Mouse (Mus musculus): ENCODE results near the gene Kcns3.
"Not testable (repeated sequence)": the region's sequence is repeated elsewhere in the genome, so short reads cannot be mapped to it uniquely, and the experiment has no call there.

GRCm38 (mm10) chr12:11052676-11053075 lies 98.2 kb downstream of the Kcns3 start:
- not testable (repeated sequence) for TF ChIP-seq CTCF (IDR thresholded peaks at IDR 0.05; ENCODE audit: borderline replicate concordance, extremely low read depth, insufficient read depth, insufficient read length); POLR2A (IDR thresholded peaks at IDR 0.05; ENCODE audit: borderline replicate concordance, extremely low read depth, insufficient read depth, insufficient read length, poor library complexity, severe bottlenecking)
